Mouse (Mus musculus) neural tube, embryonic 11.5 days (tissue): ENCODE measurements at regions not wholly inside any gene's neighbourhood (a gene's known extent, or its start where the extent isn't known, plus 50 kb on each side); places are given as distances from the start of the nearest gene placed in this dataset.

Experiments
- ATAC-seq: fragments of 200-750 bp; cut with Nextera tagmentation; 2 replicates; pipeline ENCODE4 v1.8.0; 2017; ENCODE audit warnings: moderate number of reproducible peaks, mild to moderate bottlenecking, moderate TSS enrichment, moderate library complexity; ENCODE audit not compliant: insufficient read depth, low FRiP score, low TSS enrichment
- DNase-seq: peaks from one replicate; pipeline ENCODE4 v3.0.0-alpha.2; 2015; ENCODE audit warnings: low spot score
- H3K27ac ChIP-seq: fragments of 300-500 bp; sonication (generic); 2 replicates; pipeline ENCODE4 v1.5.1; 2014; ENCODE audit warnings: low read depth, mild to moderate bottlenecking, low read length
- H3K27me3 ChIP-seq: fragments of 300-500 bp; sonication (generic); 2 replicates; pipeline ENCODE4 v1.6.1; 2014; ENCODE audit warnings: mild to moderate bottlenecking, low read length, mixed read lengths; ENCODE audit not compliant: control insufficient read depth, insufficient read depth
- H3K36me3 ChIP-seq: fragments of 300-500 bp; sonication (generic); 2 replicates; pipeline ENCODE4 v1.6.1; 2014; ENCODE audit warnings: mild to moderate bottlenecking, low read length, moderate library complexity, mixed read lengths; ENCODE audit not compliant: control insufficient read depth, insufficient read depth
- H3K4me1 ChIP-seq: fragments of 300-500 bp; sonication (generic); 2 replicates; pipeline ENCODE4 v1.6.1; 2014; ENCODE audit warnings: low read length, mixed read lengths; ENCODE audit not compliant: control insufficient read depth, insufficient read depth
- H3K4me2 ChIP-seq: fragments of 300-500 bp; sonication (generic); 2 replicates; pipeline ENCODE4 v1.6.1; 2014; ENCODE audit warnings: low read depth, mild to moderate bottlenecking, moderate library complexity
- H3K4me3 ChIP-seq: fragments of 300-500 bp; sonication (generic); 2 replicates; pipeline ENCODE4 v1.5.1; 2014; ENCODE audit warnings: low read depth, low read length
- H3K9ac ChIP-seq: fragments of 300-500 bp; sonication (generic); 2 replicates; pipeline ENCODE4 v1.6.1; 2014; ENCODE audit warnings: mild to moderate bottlenecking, low read length
- H3K9me3 ChIP-seq: fragments of 300-500 bp; sonication (generic); 2 replicates; pipeline ENCODE4 v1.6.1; 2016; ENCODE audit warnings: low read length; ENCODE audit not compliant: control insufficient read depth
- WGBS: fragments of 180-500 bp; shearing (Covaris S2); extraction: QIAGEN DNeasy Blood & Tissue Kit; methylation state at CpG from one replicate; pipeline ENCODE4 v1.1.7; 2014; 5-methylcytosine and 5-hydroxymethylcytosine counted together

DNA sequence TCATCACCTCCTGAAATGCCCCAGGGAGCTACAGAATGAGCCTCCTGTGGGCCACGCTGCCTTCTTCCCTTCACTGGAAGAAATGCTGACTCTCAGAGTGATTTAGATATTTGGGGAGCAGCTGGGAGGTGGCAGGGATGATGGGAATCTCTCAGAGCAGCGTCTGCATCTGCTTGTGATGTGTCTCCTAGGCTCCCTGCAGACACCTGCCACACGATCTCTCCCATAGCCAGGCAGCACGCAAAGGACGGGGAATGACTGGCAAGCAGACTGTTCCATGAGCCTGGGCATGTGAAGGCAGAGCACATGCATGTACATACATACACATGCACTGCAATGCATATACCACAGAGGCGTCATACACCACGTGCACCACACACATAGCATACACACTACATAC lies 133.4 kb upstream of the Gadl1 start:
- Histone ChIP-seq H3K4me3 (no peak overlapping the region), H3K27ac (no peak overlapping the region), H3K36me3 (no peaks in the 10 kb centered on the region), H3K9ac (no peak overlapping the region), H3K4me1 (no peaks in the 10 kb centered on the region), H3K4me2 (no peak overlapping the region), H3K9me3 (no peaks in the 10 kb centered on the region), H3K27me3 (no peaks in the 10 kb centered on the region)
- ATAC-seq: no peak
- no peak for DNase-seq
- 78% methylated on average over 7 of the region's 7 CpGs for WGBS

DNA sequence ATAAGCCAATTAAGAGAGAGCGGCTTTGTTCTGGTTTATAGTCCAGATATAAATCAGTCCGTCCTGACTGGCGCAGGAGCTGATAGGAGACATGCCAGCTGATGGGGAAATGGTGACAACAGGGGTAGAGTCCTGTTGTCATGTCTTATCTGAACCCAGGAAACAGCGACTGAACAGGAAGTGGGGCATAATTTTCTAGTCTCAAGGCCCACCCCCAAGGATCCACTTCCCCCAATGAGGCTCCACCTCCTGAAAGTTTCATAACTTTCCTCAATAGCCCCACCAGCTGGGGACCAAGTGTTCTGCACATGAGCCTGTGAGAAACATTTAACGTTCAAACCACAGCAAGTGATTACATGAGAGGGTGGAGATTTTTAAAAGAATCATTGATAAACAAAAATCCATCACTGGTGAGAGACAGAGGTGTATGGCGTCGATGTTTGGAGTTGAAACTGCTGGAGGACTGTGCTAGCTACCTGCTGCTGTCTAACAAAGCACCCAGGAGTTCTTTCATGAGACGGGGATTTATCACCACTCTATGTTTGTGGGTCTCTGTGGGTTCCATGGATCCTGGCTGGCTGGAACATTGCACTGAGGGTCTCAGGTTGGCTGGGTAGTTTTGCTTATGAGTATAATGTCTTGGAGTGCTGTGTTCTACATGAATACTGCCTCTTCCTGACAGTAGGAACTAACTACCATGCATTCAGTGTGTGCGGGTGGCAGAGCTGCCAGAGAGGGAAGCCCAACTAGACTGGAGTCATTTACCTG lies 132.0 kb upstream of the Gadl1 start:
- H3K27me3 ChIP-seq: no peaks in the 10 kb centered on the region
- no peaks in the 10 kb centered on the region for H3K9me3 ChIP-seq
- WGBS: 85% methylated on average over 9 of the region's 9 CpGs
- no peak overlapping the region for H3K4me2 ChIP-seq
- DNase-seq (no peak), ATAC-seq (no peak)
- no peaks in the 10 kb centered on the region for H3K36me3 ChIP-seq
- no peaks in the 10 kb centered on the region for H3K4me1 ChIP-seq
- H3K27ac ChIP-seq: no peak overlapping the region
- no peak overlapping the region for H3K4me3 ChIP-seq
- H3K9ac ChIP-seq: no peak overlapping the region

DNA sequence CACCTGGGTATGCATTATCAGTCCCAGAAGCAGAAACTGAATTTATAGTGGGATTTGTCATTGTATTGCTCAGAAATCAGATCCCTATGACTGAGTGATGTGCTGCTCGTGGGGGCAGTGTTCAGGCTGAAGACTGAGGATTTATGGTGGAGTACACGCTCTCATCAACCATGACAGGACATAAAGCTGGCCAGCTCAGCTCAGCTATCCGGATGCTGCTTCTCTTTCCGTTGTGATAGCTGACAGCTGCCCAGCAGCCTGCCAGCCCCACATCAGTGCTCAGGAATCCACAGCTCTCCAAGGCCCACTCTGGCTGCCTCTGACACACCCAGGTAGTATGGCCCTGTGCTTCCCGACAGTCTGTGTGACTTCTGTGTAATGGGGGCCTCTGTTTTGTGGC lies 130.4 kb upstream of the Gadl1 start:
- no peaks in the 10 kb centered on the region for H3K27me3 ChIP-seq
- no peak overlapping the region for H3K4me3 ChIP-seq
- 55% methylated on average over 5 of the region's 5 CpGs for WGBS
- no peaks in the 10 kb centered on the region for H3K9me3 ChIP-seq
- H3K36me3 ChIP-seq: no peaks in the 10 kb centered on the region
- DNase-seq (no peak), ATAC-seq (no peak)
- H3K4me1 ChIP-seq: no peaks in the 10 kb centered on the region
- no peak overlapping the region for H3K4me2 ChIP-seq
- H3K27ac ChIP-seq: no peak overlapping the region
- H3K9ac ChIP-seq: no peak overlapping the region

DNA sequence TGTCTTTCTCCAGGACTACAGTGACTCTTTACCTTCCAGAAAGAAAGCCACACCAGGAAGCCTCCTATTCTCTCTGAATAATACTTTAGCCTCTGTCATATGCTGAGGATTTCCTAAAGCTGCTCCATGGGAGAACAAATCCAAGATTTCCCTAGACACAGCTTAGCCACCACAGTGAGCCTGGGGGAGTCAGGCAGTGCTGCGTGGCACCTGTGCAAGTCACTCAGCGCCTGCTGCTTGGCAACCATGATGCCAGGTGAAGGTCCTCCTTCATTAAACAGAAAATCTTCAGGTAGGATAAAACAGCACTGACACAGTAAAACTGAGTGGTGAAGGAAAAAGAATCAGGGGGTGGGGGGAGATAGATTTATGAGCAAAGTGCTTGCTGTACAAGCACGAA lies 109.9 kb upstream of the Gadl1 start:
- no peak for DNase-seq
- H3K27ac ChIP-seq: no peak overlapping the region
- WGBS: 86% methylated on average over 3 of the region's 3 CpGs
- no peak overlapping the region for H3K9ac ChIP-seq
- no peak for ATAC-seq
- H3K4me1 ChIP-seq: no peaks in the 10 kb centered on the region
- H3K36me3 ChIP-seq: no peaks in the 10 kb centered on the region
- no peak overlapping the region for H3K4me2 ChIP-seq
- no peaks in the 10 kb centered on the region for H3K27me3 ChIP-seq
- H3K9me3 ChIP-seq: no peaks in the 10 kb centered on the region
- H3K4me3 ChIP-seq: no peak overlapping the region

DNA sequence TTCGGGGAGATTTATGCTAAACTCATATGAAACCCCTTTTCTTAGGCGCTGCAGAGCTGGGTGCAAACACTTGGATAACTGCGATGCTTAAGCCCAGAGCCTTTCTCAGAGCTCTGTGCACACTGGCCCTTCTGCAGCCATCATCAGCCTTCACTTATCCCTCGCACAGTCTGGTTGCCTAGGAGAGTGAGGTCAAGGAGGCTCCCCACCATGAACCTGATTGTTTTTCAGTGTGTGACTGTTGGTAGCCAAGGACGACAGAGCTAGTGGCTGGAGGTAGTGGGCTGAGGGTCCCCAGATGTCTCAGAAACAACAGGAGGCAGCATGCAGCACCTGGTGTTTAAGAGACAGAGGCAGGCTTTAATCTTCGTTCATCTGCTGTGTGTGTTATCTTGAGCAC lies 108.6 kb upstream of the Gadl1 start:
- Histone ChIP-seq H3K4me1 (no peaks in the 10 kb centered on the region), H3K4me3 (no peak overlapping the region), H3K27me3 (no peaks in the 10 kb centered on the region), H3K9me3 (no peaks in the 10 kb centered on the region), H3K36me3 (no peaks in the 10 kb centered on the region), H3K27ac (no peak overlapping the region), H3K4me2 (no peak overlapping the region), H3K9ac (no peak overlapping the region)
- 38% methylated on average over 6 of the region's 6 CpGs for WGBS
- ATAC-seq: 0 out of 2 replicates have a peak, but pooled peaks have one; percentile 55
- DNase-seq: peak; percentile 48

DNA sequence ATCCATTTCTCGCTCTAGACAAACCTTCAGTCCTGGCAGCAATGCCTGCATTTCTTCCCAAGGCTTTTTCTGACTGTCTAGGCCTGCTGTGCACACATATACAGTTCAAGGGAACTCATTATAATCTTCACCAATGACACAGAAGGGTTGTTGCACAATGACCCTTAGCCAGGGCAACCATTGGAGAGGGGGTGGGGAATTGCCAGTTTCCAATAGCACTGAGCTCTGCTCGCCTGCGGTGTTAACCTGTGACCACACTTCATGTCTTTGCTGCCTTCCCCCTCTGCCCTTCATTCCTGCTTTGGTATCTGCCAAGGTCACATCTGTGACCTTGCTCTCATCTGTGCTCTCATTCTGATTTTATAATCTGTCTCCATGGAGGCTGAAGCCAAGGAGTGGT lies 106.2 kb upstream of the Gadl1 start:
- DNase-seq (no peak), ATAC-seq (no peak)
- peaks cover 5% of the 10 kb centered on the region; the same call in 1 of the 2 replicates for H3K4me1 ChIP-seq
- WGBS: 78% methylated on average over 3 of the region's 3 CpGs
- H3K36me3 ChIP-seq: no peaks in the 10 kb centered on the region
- H3K4me3 ChIP-seq: no peak overlapping the region
- H3K27me3 ChIP-seq: no peaks in the 10 kb centered on the region
- H3K9me3 ChIP-seq: no peaks in the 10 kb centered on the region
- no peak overlapping the region for H3K27ac ChIP-seq
- no peak overlapping the region for H3K4me2 ChIP-seq
- H3K9ac ChIP-seq: no peak overlapping the region

DNA sequence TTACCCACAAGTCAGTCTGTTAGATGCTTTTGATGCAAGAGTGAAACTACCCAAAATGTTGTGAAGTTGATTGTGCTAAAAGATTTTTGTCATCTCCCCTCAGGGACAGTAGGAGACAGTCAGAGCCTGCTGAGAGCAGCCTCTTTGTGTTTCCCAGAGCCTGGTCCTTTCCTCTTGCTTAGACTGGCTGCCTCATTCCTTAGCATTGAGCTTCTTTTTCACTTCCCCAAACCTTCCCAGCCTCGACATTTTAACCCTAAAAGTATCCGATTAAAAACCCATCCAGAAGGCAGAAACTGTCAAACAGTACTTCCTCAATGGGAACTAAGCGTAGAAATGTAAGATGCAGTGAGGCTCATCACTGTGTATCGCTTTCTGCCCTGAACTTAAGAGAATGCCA lies 104.0 kb upstream of the Gadl1 start:
- Histone ChIP-seq H3K27ac (no peak overlapping the region), H3K9ac (no peak overlapping the region), H3K4me1 (peaks cover 5% of the 10 kb centered on the region; the same call in 1 of the 2 replicates), H3K27me3 (no peaks in the 10 kb centered on the region), H3K4me2 (no peak overlapping the region), H3K36me3 (no peaks in the 10 kb centered on the region), H3K4me3 (no peak overlapping the region), H3K9me3 (no peaks in the 10 kb centered on the region)
- 23% methylated on average over 4 of the region's 4 CpGs for WGBS
- ATAC-seq: no peak
- no peak for DNase-seq

DNA sequence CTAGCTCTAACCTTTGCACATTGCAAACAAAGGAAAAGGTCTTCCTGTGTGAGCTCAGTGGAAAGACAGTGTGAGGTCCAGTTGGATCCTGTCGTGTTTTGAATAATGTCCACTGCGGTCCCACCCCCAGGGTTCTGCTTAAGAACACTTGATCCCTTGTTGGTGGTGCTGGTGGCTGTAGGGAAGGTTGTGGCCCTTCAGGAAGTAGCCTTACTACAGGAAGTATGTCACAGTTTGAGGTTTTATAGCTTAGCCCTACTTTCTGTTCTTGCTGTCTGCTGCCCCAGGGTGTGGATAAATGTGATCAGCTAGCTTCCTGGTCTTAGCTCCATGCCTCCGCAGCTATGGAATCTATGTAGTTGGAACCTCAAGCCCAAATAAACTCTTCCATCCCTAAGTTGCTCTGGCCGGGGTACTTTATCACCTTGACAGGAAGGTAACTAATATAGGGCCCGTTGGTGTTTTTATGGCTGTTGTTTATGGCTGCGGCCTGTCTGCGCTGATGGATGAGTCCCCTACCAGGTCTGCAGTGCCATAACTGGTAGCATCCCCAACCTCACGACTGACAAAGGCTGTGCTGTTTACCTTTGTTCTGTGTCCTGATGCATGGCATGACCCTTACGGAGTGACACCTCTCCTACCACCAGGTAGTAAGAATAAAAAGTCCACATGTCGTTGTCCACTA lies 103.1 kb upstream of the Gadl1 start:
- ATAC-seq: no peak
- no peaks in the 10 kb centered on the region for H3K9me3 ChIP-seq
- H3K36me3 ChIP-seq: no peaks in the 10 kb centered on the region
- H3K4me1 ChIP-seq: peaks cover 5% of the 10 kb centered on the region; the same call in 1 of the 2 replicates
- no peak overlapping the region for H3K4me3 ChIP-seq
- no peak overlapping the region for H3K4me2 ChIP-seq
- H3K27ac ChIP-seq: no peak overlapping the region
- DNase-seq: peak; percentile 10
- H3K27me3 ChIP-seq: no peaks in the 10 kb centered on the region
- no peak overlapping the region for H3K9ac ChIP-seq
- WGBS: 18% methylated on average over 10 of the region's 10 CpGs

DNA sequence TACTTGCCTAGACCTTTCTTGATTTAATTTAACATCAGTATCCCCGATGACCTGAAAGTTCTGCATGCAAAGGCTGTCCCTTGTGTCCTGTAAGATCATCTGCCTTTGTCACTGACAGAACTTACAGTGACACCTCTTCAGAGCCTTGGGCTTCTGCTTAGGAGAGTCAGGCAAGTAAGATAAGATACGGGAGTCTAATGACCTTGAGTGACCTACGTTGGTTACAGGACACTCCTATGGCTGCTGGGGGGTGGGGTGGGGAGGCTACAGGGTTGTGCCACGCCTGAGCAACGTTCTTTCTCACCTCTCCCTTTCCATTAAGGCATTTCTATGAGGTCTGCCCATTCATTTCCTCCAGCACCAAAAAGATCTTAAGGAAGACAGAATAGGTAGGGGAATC lies 69.1 kb upstream of the Gadl1 start:
- no peak overlapping the region for H3K4me3 ChIP-seq
- H3K9me3 ChIP-seq: no peaks in the 10 kb centered on the region
- H3K9ac ChIP-seq: no peak overlapping the region
- no peak overlapping the region for H3K27ac ChIP-seq
- H3K4me2 ChIP-seq: no peak overlapping the region
- no peaks in the 10 kb centered on the region for H3K27me3 ChIP-seq
- WGBS: 73% methylated on average over 5 of the region's 5 CpGs
- no peak for DNase-seq
- no peak for ATAC-seq
- no peaks in the 10 kb centered on the region for H3K36me3 ChIP-seq
- H3K4me1 ChIP-seq: no peaks in the 10 kb centered on the region
